Mouse (Mus musculus) left cerebral cortex, postnatal 25 days (tissue): ENCODE data around the gene Zfp85. TPM values are rescaled to one million over a fixed set of nuclear protein-coding genes. Genes with fewer than 3 reads are reported as not detected.

ENCODE experiments used
- total RNA-seq, 2 experiments: library from RNA; stranded (reverse); gene quantifications; 2 replicates each; pipeline ENCODE4 v1.2.3; 2021

The Zfp85 gene
- total RNA-seq, 2 experiments from 2014 or later, result 5.4 to 6.4 TPM

Other genes starting within 250 kb of the Zfp85 start
- not detected for gene Gm26965, start 229.1 kb downstream of the Zfp85 start, total RNA-seq
- gene Zfp87, start 229.1 kb downstream of the Zfp85 start, total RNA-seq, result 10 to 100 TPM; 20.3 to 22.9 TPM
- gene Zfp748, start 201.4 kb downstream of the Zfp85 start, total RNA-seq, result 10 to 100 TPM in 1 of 2 experiments, 1 to 10 TPM in 1; 8.3 to 10.0 TPM
- 1 to 10 TPM; 8.1 to 8.7 TPM for gene Zfp729b, start 145.5 kb downstream of the Zfp85 start, total RNA-seq
- 1 to 10 TPM; 1.2 to 1.8 TPM for gene Gm49345, start 117.5 kb downstream of the Zfp85 start, total RNA-seq
- 10 to 100 TPM in 1 of 2 experiments, 1 to 10 TPM in 1; 8.7 to 10.3 TPM for gene Zfp729a, start 117.4 kb downstream of the Zfp85 start, total RNA-seq
- gene Zfp738, start 68.2 kb downstream of the Zfp85 start, total RNA-seq, result 10 to 100 TPM; 25.0 to 25.9 TPM
- 10 to 100 TPM; 13.2 to 13.3 TPM for gene Zfp65, start 26.1 kb downstream of the Zfp85 start, total RNA-seq
- gene Zfp493, start 24.5 kb upstream of the Zfp85 start, total RNA-seq, result 1 to 10 TPM; 4.1 to 4.4 TPM
- gene Zfp273, start 58.5 kb upstream of the Zfp85 start, total RNA-seq, result 1 to 10 TPM; 6.7 TPM
- 10 to 100 TPM; 11.8 to 12.8 TPM for gene Gm10037, start 75.9 kb upstream of the Zfp85 start, total RNA-seq
- gene BC048507, start 108.1 kb upstream of the Zfp85 start, total RNA-seq, result not detected